Mouse (Mus musculus) forebrain, postnatal 0 days (tissue): ENCODE data around the gene Vgf. TPM values are rescaled to one million over a fixed set of nuclear protein-coding genes. Genes with fewer than 3 reads are reported as not detected.

ENCODE experiments used
- ATAC-seq: fragments of 200-750 bp; cut with Nextera tagmentation; 2 replicates; pipeline ENCODE4 v1.8.0; 2017; ENCODE audit warnings: mild to moderate bottlenecking, moderate library complexity
- DNase-seq: peaks from one replicate; pipeline ENCODE4 v3.0.0-alpha.2; 2015
- H3K27ac ChIP-seq: fragments of 300-500 bp; sonication (generic); 2 replicates; pipeline ENCODE4 v1.5.1; 2014; ENCODE audit warnings: low read depth, mild to moderate bottlenecking, antibody characterized with exemption, low read length, moderate library complexity, mixed read lengths
- H3K27me3 ChIP-seq: fragments of 300-500 bp; sonication (generic); 2 replicates; pipeline ENCODE4 v1.6.1; 2014; ENCODE audit warnings: mild to moderate bottlenecking, low read length, mixed read lengths; ENCODE audit not compliant: insufficient read depth
- H3K36me3 ChIP-seq: fragments of 300-500 bp; sonication (generic); 2 replicates; pipeline ENCODE4 v1.6.1; 2014; ENCODE audit warnings: mild to moderate bottlenecking, moderate library complexity; ENCODE audit not compliant: insufficient read depth
- H3K4me1 ChIP-seq: fragments of 300-500 bp; sonication (generic); 2 replicates; pipeline ENCODE4 v1.6.1; 2014; ENCODE audit warnings: antibody characterized with exemption; ENCODE audit not compliant: insufficient read depth
- H3K4me2 ChIP-seq: fragments of 300-500 bp; sonication (generic); 2 replicates; pipeline ENCODE4 v1.6.1; 2014; ENCODE audit warnings: low read depth, mild to moderate bottlenecking, moderate library complexity
- H3K4me3 ChIP-seq: fragments of 300-500 bp; sonication (generic); 2 replicates; pipeline ENCODE4 v1.5.1; 2014; ENCODE audit warnings: low read depth, low read length, mixed read lengths
- H3K9ac ChIP-seq: fragments of 300-500 bp; sonication (generic); 2 replicates; pipeline ENCODE4 v1.6.1; 2014; ENCODE audit warnings: mild to moderate bottlenecking
- H3K9me3 ChIP-seq: fragments of 300-500 bp; sonication (generic); 2 replicates; pipeline ENCODE4 v1.6.1; 2016; ENCODE audit warnings: low read length
- CTCF ChIP-seq: sonication (generic); IDR thresholded peaks from 2 replicates; pipeline ENCODE4 v1.5.1; 2016; ENCODE audit warnings: antibody characterized with exemption, control low read depth, low read depth
- WGBS: fragments of 180-500 bp; shearing (Covaris S2); extraction: QIAGEN DNeasy Blood & Tissue Kit; methylation state at CpG from one replicate; pipeline ENCODE4 v1.1.7; 2014; 5-methylcytosine and 5-hydroxymethylcytosine counted together
- polyA plus RNA-seq: library from polyadenylated mRNA; unstranded; fragments of >200 nt; fragmentation: Nextera tagmentation; extraction: Ambion mirVana; gene quantifications from 2 replicates; pipeline ENCODE4 v1.2.1, GENCODE M21; 2015
- total RNA-seq: library from RNA; depleted of rRNA; stranded (reverse); fragments of >200 nt; gene quantifications from 2 replicates; pipeline ENCODE4 v1.2.3, GENCODE M21; 2014

Gene Vgf
- total and polyA plus RNA-seq, 2 experiments from 2014 or later, result 40.0 to 116 TPM

DNA sequence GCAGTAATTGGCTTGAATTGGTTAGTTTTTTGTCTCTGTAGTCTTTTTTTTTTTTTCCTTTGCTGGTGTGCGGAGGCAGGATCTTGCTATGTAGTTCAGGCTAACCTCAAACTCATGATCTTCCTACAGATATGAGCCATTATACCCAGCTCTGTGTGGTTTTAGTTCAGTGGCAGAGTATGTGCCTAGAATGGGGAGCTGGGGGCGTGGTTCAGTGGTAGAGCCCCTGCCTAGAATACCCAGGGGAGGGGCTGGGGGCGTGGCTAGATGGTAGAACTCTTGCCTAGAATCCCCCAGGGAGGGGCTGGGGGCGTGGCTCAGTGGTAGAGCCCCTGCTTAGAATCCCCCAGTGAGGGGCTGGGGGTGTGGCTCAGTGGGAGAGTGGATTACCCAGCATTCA is 42.5 kb downstream of the Vgf start:
- no peak for TF ChIP-seq CTCF
- H3K4me3 ChIP-seq, result no peak overlapping the region
- no peak overlapping the region for H3K4me2 ChIP-seq
- WGBS, result 71% methylated on average over 4 of the region's 4 CpGs
- no peaks in the 10 kb centered on the region; the same call in 1 of the 2 replicates for H3K4me1 ChIP-seq
- ATAC-seq (no peak), DNase-seq (no peak)
- no peak overlapping the region for H3K9ac ChIP-seq
- H3K9me3 ChIP-seq, result no peaks in the 10 kb centered on the region
- H3K27ac ChIP-seq, result no peak overlapping the region
- no peaks in the 10 kb centered on the region for H3K27me3 ChIP-seq
- H3K36me3 ChIP-seq, result no peaks in the 10 kb centered on the region

DNA sequence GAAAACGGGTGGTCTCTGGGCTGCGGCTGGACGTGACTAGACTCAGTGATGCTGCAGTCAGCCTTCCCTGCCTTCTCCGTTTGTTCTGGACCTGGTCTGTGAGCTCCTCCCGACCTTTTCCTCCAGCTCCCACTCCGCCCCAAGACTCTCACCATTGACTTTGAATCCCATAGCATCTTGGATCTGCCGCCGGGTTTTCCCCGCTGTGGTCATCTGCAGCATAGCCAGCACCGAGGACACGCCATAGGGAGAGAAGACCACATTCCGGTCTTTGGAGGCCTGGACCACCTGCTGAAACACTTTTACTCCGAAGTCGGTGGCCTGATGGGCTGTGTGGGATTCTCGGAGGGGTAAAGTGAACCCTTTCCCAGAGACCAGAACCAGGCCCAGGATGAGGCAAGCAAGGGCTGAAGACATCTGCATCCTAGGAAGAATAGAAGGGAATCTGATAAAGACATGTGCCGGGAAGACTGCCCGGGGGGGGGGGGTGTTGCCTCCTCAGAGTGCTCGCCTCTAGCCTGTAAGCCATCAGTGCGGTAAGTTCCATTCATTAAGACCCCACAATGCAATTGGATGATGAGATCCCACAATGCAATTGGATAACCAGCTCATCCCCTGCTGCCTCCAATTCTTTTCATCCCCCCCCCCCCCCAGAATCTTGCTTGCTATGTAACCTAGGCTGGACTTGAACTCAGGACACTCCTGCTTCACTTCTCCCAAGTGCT is 44.9 kb downstream of the Vgf start:
- no peaks in the 10 kb centered on the region; the same call in 1 of the 2 replicates for H3K4me1 ChIP-seq
- no peak overlapping the region for H3K4me2 ChIP-seq
- DNase-seq, result no peak
- ATAC-seq, result no peak
- no peaks in the 10 kb centered on the region for H3K27me3 ChIP-seq
- no peak overlapping the region for H3K9ac ChIP-seq
- H3K9me3 ChIP-seq, result no peaks in the 10 kb centered on the region
- 84% methylated on average over 19 of the region's 19 CpGs for WGBS
- TF ChIP-seq CTCF, result no peak
- no peak overlapping the region for H3K27ac ChIP-seq
- H3K4me3 ChIP-seq, result no peak overlapping the region
- H3K36me3 ChIP-seq, result no peaks in the 10 kb centered on the region

DNA sequence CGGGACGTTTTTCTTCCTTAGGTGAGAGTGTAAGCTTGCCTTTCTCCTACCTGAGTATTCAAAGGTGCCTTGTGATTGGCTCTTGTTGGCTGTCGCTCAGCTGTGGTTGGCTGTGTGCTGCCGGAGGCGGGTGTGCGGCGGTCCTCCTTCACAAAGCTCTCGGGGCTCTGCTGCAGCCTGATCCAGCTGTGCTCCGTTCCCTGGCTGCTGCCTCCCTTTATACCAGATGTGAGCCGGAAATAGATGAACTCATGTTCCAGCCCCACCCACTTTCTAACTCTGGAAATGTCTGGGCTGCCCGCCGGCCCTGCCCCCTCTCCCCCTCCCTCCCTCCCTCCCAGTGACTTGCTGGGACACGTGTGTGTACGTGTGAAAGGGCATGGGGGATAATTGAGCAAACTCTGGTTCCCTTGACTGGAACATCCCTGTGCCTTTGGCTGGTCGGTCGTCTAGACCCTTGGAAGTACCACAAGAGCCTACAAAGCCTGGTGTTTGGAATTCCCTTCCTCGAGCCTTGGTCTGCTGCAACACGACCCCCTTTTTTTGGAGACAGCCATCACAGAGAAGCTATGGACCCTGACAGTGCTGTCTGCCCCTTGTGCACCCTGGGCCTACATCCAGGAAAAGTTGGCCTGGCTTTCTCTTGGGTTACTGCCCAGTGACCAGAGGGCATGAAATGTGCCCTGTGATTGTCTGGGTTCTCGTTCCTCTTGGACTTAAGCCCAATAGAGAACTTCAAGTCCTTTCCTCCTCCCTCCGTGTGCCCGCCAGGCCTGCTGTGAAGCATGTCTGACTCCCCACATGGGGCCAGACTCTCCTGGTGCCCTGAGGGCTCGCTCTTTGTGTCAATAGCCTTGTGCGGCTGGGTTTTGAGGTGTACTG is 46.1 kb downstream of the Vgf start, which contains the start of gene Serpine1:
Gene Serpine1, minus strand, starts transcription at position 190 of the 882 bp plus-strand sequence.
- 15% methylated on average over 23 of the region's 23 CpGs for WGBS
- no peak within 1 kb of the TSS for H3K9ac ChIP-seq
- H3K27ac ChIP-seq, result peak within 1 kb of the TSS; percentile 22; the same call in 1 of the 2 replicates

GRCm38 (mm10) chr5:137073141-137073540 is 46.9 kb downstream of the Vgf start:
- DNase-seq, result no peak
- Histone ChIP-seq H3K9ac (no peak overlapping the region), H3K36me3 (no peaks in the 10 kb centered on the region), H3K9me3 (no peaks in the 10 kb centered on the region), H3K4me3 (no peak overlapping the region), H3K27ac (no peak overlapping the region), H3K4me2 (no peak overlapping the region), H3K27me3 (no peaks in the 10 kb centered on the region), H3K4me1 (no peaks in the 10 kb centered on the region; the same call in 1 of the 2 replicates)
- 96% methylated on average over 8 of the region's 8 CpGs for WGBS
- TF ChIP-seq CTCF, result no peak
- ATAC-seq, result no peak

More for the DNA sequence above, 46.1 kb downstream of the Vgf start, which contains the start of gene Serpine1:
- Histone ChIP-seq H3K4me2 (peak within 1 kb of the TSS; percentile 42), H3K27me3 (no peaks in the 10 kb centered on the region), H3K4me1 (no peaks in the 10 kb centered on the region; the same call in 1 of the 2 replicates), H3K36me3 (no peaks in the 10 kb centered on the region), H3K4me3 (peak within 1 kb of the TSS; percentile 17; the same call in 1 of the 2 replicates), H3K9me3 (no peaks in the 10 kb centered on the region)
- no peak for TF ChIP-seq CTCF
- DNase-seq, result peak; percentile 82
- peak; percentile 97 for ATAC-seq

DNA sequence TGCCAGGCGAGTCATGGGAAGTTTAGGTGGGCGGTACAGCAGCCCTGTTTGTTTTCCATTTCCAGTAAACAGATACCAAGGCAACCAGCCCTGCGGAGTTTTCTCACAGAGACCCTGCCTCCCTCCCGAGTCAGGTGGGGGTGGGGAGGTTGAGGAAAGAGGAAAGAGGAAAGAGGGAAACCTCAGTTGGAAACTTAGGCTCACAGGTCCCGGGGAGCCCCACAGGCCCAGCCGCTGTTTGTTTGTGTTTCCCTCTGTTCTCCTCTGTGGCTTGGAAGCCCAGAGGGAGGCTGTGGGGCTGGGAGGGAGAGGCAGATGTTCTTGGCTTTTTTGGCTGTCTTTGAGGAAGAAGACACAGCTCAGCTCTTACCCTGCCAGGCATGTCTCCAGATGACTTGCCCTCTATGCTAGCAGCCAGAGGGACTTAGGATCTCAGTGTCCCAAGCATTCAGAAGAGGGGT is 48.0 kb downstream of the Vgf start:
- H3K36me3 ChIP-seq, result no peaks in the 10 kb centered on the region
- no peak for TF ChIP-seq CTCF
- 0 out of 2 replicates have a peak overlapping the region, but pooled peaks have one; percentile 21 for H3K27ac ChIP-seq
- no peaks in the 10 kb centered on the region for H3K27me3 ChIP-seq
- DNase-seq, result peak; percentile 31
- WGBS, result 32% methylated on average over 6 of the region's 6 CpGs
- no peaks in the 10 kb centered on the region for H3K9me3 ChIP-seq
- H3K4me2 ChIP-seq, result no peak overlapping the region
- H3K4me1 ChIP-seq, result no peaks in the 10 kb centered on the region; the same call in 1 of the 2 replicates
- peak; percentile 21; the same call in 1 of the 2 replicates for ATAC-seq
- no peak overlapping the region for H3K9ac ChIP-seq
- no peak overlapping the region for H3K4me3 ChIP-seq

- Histone ChIP-seq H3K4me3 (no peak overlapping the region), H3K4me2 (no peak overlapping the region), H3K4me1 (no peaks in the 10 kb centered on the region; the same call in 1 of the 2 replicates), H3K36me3 (no peaks in the 10 kb centered on the region), H3K27ac (no peak overlapping the region), H3K27me3 (no peaks in the 10 kb centered on the region), H3K9ac (no peak overlapping the region), H3K9me3 (no peaks in the 10 kb centered on the region)
- TF ChIP-seq CTCF, result no peak
- DNase-seq (no peak), ATAC-seq (no peak)
- 79% methylated on average over 6 of the region's 6 CpGs for WGBS
Observed at GRCm38 (mm10) chr5:137075726-137076125, 49.5 kb downstream of the Vgf start.
